Mouse (Mus musculus): ENCODE results near the gene Ppt1. TPM values are rescaled to one million over a fixed set of nuclear protein-coding genes. Genes with fewer than 3 reads are reported as not detected.
"Not testable (repeated sequence)": the region's sequence is repeated elsewhere in the genome, so short reads cannot be mapped to it uniquely, and the experiment has no call there.

The Ppt1 gene
- 61.2 and 65.4 TPM in 2 replicates for polyA plus RNA-seq (2015; fragmentation: Nextera tagmentation; extraction: Ambion mirVana)

GRCm38 (mm10) chr4:122835530-122836402 lies at the start of gene Ppt1:
Ppt1 (plus strand) TSS chr4:122836242.
- H3K4me3 ChIP-seq = peak within 1 kb of the TSS; percentile 89
- H3K9me3 ChIP-seq = no peaks in the 10 kb centered on the region
- H3K4me2 ChIP-seq = peak within 1 kb of the TSS; percentile 94
- no peaks in the 10 kb centered on the region for H3K27me3 ChIP-seq (replicated peaks)
- 6% methylated on average over 31 of the region's 31 CpGs for WGBS
- peaks cover under 1% of the 10 kb centered on the region; the same call in 1 of the 2 replicates for H3K36me3 ChIP-seq
- H3K4me1 ChIP-seq = peaks cover 28% of the 10 kb centered on the region
- peak within 1 kb of the TSS; percentile 74 for H3K27ac ChIP-seq (replicated peaks)
- peak within 1 kb of the TSS; percentile 90 for H3K9ac ChIP-seq
- peak; percentile 75; the same call in 1 of the 2 replicates for ATAC-seq (ENCODE audit: extremely low read depth, insufficient number of reproducible peaks, low FRiP score, low TSS enrichment)

- H3K36me3 ChIP-seq = no peaks in the 10 kb centered on the region
- no peak overlapping the region for H3K9ac ChIP-seq
- H3K4me3 ChIP-seq = no peak overlapping the region
- WGBS = 65% methylated on average over 4 of the region's 4 CpGs
- no peaks in the 10 kb centered on the region for H3K27me3 ChIP-seq (replicated peaks)
- H3K4me2 ChIP-seq = no peak overlapping the region
- H3K9me3 ChIP-seq = no peaks in the 10 kb centered on the region
- H3K4me1 ChIP-seq = no peaks in the 10 kb centered on the region
- H3K27ac ChIP-seq (replicated peaks) = no peak overlapping the region
- no peak for ATAC-seq (ENCODE audit: extremely low read depth, insufficient number of reproducible peaks, low FRiP score, low TSS enrichment)
Observed at GRCm38 (mm10) chr4:122789335-122790089, 46.5 kb upstream of the Ppt1 start.

GRCm38 (mm10) chr4:122808108-122808507 lies 27.9 kb upstream of the Ppt1 start:
- H3K27me3 ChIP-seq (replicated peaks) = no peaks in the 10 kb centered on the region
- H3K4me3 ChIP-seq = no peak overlapping the region
- no peaks in the 10 kb centered on the region for H3K9me3 ChIP-seq
- no peaks in the 10 kb centered on the region for H3K4me1 ChIP-seq
- no peak overlapping the region for H3K9ac ChIP-seq
- 23% methylated on average over 4 of the region's 4 CpGs for WGBS
- no peak overlapping the region for H3K27ac ChIP-seq (replicated peaks)
- no peak for ATAC-seq (ENCODE audit: extremely low read depth, insufficient number of reproducible peaks, low FRiP score, low TSS enrichment)
- no peak overlapping the region for H3K4me2 ChIP-seq
- H3K36me3 ChIP-seq = no peaks in the 10 kb centered on the region

- Histone ChIP-seq H3K4me3 (no peak overlapping the region), H3K4me1 (no peaks in the 10 kb centered on the region), H3K4me2 (no peak overlapping the region), H3K27ac (replicated peaks) (no peak overlapping the region), H3K27me3 (replicated peaks) (no peaks in the 10 kb centered on the region), H3K9ac (no peak overlapping the region), H3K36me3 (no peaks in the 10 kb centered on the region), H3K9me3 (no peaks in the 10 kb centered on the region)
- ATAC-seq (ENCODE audit: extremely low read depth, insufficient number of reproducible peaks, low FRiP score, low TSS enrichment) = no peak
- 48% methylated on average over 1 of the region's 1 CpGs for WGBS
Observed at GRCm38 (mm10) chr4:122811180-122811579, 24.9 kb upstream of the Ppt1 start.

- Histone ChIP-seq H3K4me3 (no peak overlapping the region), H3K9ac (no peak overlapping the region), H3K27me3 (replicated peaks) (no peaks in the 10 kb centered on the region), H3K9me3 (no peaks in the 10 kb centered on the region), H3K4me1 (no peaks in the 10 kb centered on the region), H3K27ac (replicated peaks) (no peak overlapping the region), H3K36me3 (no peaks in the 10 kb centered on the region), H3K4me2 (no peak overlapping the region)
- WGBS = 38% methylated on average over 2 of the region's 2 CpGs
- no peak for ATAC-seq (ENCODE audit: extremely low read depth, insufficient number of reproducible peaks, low FRiP score, low TSS enrichment)
Observed at GRCm38 (mm10) chr4:122811824-122812223, 24.2 kb upstream of the Ppt1 start.

GRCm38 (mm10) chr4:122816202-122816601 lies 19.8 kb upstream of the Ppt1 start:
- no peak overlapping the region for H3K4me2 ChIP-seq
- no peaks in the 10 kb centered on the region for H3K27me3 ChIP-seq (replicated peaks)
- no peak overlapping the region for H3K27ac ChIP-seq (replicated peaks)
- peaks cover 9% of the 10 kb centered on the region for H3K4me1 ChIP-seq
- no peak overlapping the region for H3K9ac ChIP-seq
- no peaks in the 10 kb centered on the region for H3K36me3 ChIP-seq
- ATAC-seq (ENCODE audit: extremely low read depth, insufficient number of reproducible peaks, low FRiP score, low TSS enrichment) = no peak
- H3K9me3 ChIP-seq = no peaks in the 10 kb centered on the region
- no peak overlapping the region for H3K4me3 ChIP-seq
- 73% methylated on average over 1 of the region's 1 CpGs for WGBS

GRCm38 (mm10) chr4:122820941-122821340 lies 15.1 kb upstream of the Ppt1 start:
- not testable (repeated sequence) for ATAC-seq (ENCODE audit: extremely low read depth, insufficient number of reproducible peaks, low FRiP score, low TSS enrichment); H3K4me3 ChIP-seq; H3K27ac ChIP-seq (replicated peaks); H3K36me3 ChIP-seq; H3K27me3 ChIP-seq (replicated peaks); H3K9me3 ChIP-seq; H3K9ac ChIP-seq
- Histone ChIP-seq H3K4me2 (0 out of 2 replicates have a peak overlapping the region, but pooled peaks have one; percentile 9), H3K4me1 (peaks cover 12% of the 10 kb centered on the region)
- WGBS = 18% methylated on average over 10 of the region's 10 CpGs

GRCm38 (mm10) chr4:122827651-122828050 lies 8.4 kb upstream of the Ppt1 start:
- H3K4me2 ChIP-seq = peak overlapping the region; percentile 25; the same call in 1 of the 2 replicates
- no peak for ATAC-seq (ENCODE audit: extremely low read depth, insufficient number of reproducible peaks, low FRiP score, low TSS enrichment)
- peak overlapping the region; percentile 84 for H3K27ac ChIP-seq (replicated peaks)
- no peak overlapping the region for H3K4me3 ChIP-seq
- peaks cover 18% of the 10 kb centered on the region for H3K4me1 ChIP-seq
- H3K9me3 ChIP-seq = no peaks in the 10 kb centered on the region
- H3K27me3 ChIP-seq (replicated peaks) = no peaks in the 10 kb centered on the region
- H3K36me3 ChIP-seq = no peaks in the 10 kb centered on the region
- 0 out of 2 replicates have a peak overlapping the region, but pooled peaks have one; percentile 28 for H3K9ac ChIP-seq

GRCm38 (mm10) chr4:122829339-122829738 lies 6.7 kb upstream of the Ppt1 start:
- Histone ChIP-seq H3K27ac (replicated peaks) (no peak overlapping the region), H3K4me3 (no peak overlapping the region), H3K27me3 (replicated peaks) (no peaks in the 10 kb centered on the region), H3K9me3 (no peaks in the 10 kb centered on the region), H3K4me1 (peaks cover 18% of the 10 kb centered on the region), H3K4me2 (no peak overlapping the region), H3K36me3 (no peaks in the 10 kb centered on the region), H3K9ac (no peak overlapping the region)
- no peak for ATAC-seq (ENCODE audit: extremely low read depth, insufficient number of reproducible peaks, low FRiP score, low TSS enrichment)
- WGBS = 84% methylated on average over 6 of the region's 6 CpGs

GRCm38 (mm10) chr4:122831888-122832287 lies 4.2 kb upstream of the Ppt1 start:
- WGBS = 79% methylated on average over 1 of the region's 1 CpGs
- ATAC-seq (ENCODE audit: extremely low read depth, insufficient number of reproducible peaks, low FRiP score, low TSS enrichment) = no peak
- Histone ChIP-seq H3K36me3 (no peaks in the 10 kb centered on the region), H3K4me1 (peaks cover 28% of the 10 kb centered on the region), H3K27ac (replicated peaks) (no peak overlapping the region), H3K9ac (no peak overlapping the region), H3K4me3 (no peak overlapping the region), H3K27me3 (replicated peaks) (no peaks in the 10 kb centered on the region), H3K9me3 (no peaks in the 10 kb centered on the region), H3K4me2 (no peak overlapping the region)

- H3K27me3 ChIP-seq (replicated peaks) = no peaks in the 10 kb centered on the region
- peak; percentile 28; the same call in 1 of the 2 replicates for ATAC-seq (ENCODE audit: extremely low read depth, insufficient number of reproducible peaks, low FRiP score, low TSS enrichment)
- H3K9me3 ChIP-seq = no peaks in the 10 kb centered on the region
- peaks cover 28% of the 10 kb centered on the region for H3K4me1 ChIP-seq
- WGBS = under 1% methylated on average over 7 of the region's 7 CpGs
- peak overlapping the region; percentile 89 for H3K4me3 ChIP-seq
- H3K4me2 ChIP-seq = peak overlapping the region; percentile 94
- H3K9ac ChIP-seq = peak overlapping the region; percentile 90
- peaks cover 7% of the 10 kb centered on the region for H3K36me3 ChIP-seq
- peak overlapping the region; percentile 74 for H3K27ac ChIP-seq (replicated peaks)
Observed at GRCm38 (mm10) chr4:122836403-122836775, 347 bp downstream of the Ppt1 start.
